Mouse (Mus musculus) cerebellum, adult 9-10 months (tissue): Measurements from ENCODE around the gene Plxna2.

ENCODE experiments used
- DNase-seq: peaks from one replicate; pipeline ENCODE4 v3.0.0; 2022

Gene Plxna2

GRCm38 (mm10) chr1:194836671-194837070 is 218.7 kb downstream of the Plxna2 start:
- DNase-seq: no peak

GRCm38 (mm10) chr1:194839230-194839910 is 221.4 kb downstream of the Plxna2 start:
- peak; percentile 55 for DNase-seq

- no peak for DNase-seq
Measured at GRCm38 (mm10) chr1:194843020-194843419, 225.0 kb downstream of the Plxna2 start.

- no peak for DNase-seq
Measured at GRCm38 (mm10) chr1:194847014-194847413, 229.0 kb downstream of the Plxna2 start.

- DNase-seq: no peak
Measured at GRCm38 (mm10) chr1:194851242-194852064, 233.4 kb downstream of the Plxna2 start.

GRCm38 (mm10) chr1:194852065-194852358 is 234.0 kb downstream of the Plxna2 start:
- DNase-seq: no peak
